Mouse (Mus musculus): ENCODE results near the gene Sept6.

Gene Sept6

GRCm38 (mm10) chrX:36971156-36971555 is 20.4 kb downstream of the Sept6 start:
- no peak for DNase-seq (ENCODE audit: low read depth, low spot score)

- no peak for DNase-seq (ENCODE audit: low read depth, low spot score)
Observed at GRCm38 (mm10) chrX:36969501-36969900, 22.1 kb downstream of the Sept6 start.

- no peak for DNase-seq (ENCODE audit: low read depth, low spot score)
Observed at GRCm38 (mm10) chrX:36956674-36957073, 34.9 kb downstream of the Sept6 start.

GRCm38 (mm10) chrX:36941106-36941505 is 50.5 kb downstream of the Sept6 start:
- DNase-seq (ENCODE audit: low read depth, low spot score): no peak

- DNase-seq (ENCODE audit: low read depth, low spot score): no peak
Observed at GRCm38 (mm10) chrX:36939806-36940413, 51.7 kb downstream of the Sept6 start.

GRCm38 (mm10) chrX:36935326-36935966 is 56.1 kb downstream of the Sept6 start:
- DNase-seq (ENCODE audit: low read depth, low spot score): no peak

GRCm38 (mm10) chrX:36930574-36930973 is 61.0 kb downstream of the Sept6 start:
- DNase-seq (ENCODE audit: low read depth, low spot score): peak; percentile 27

- peak; percentile 48 for DNase-seq (ENCODE audit: low read depth, low spot score)
Observed at GRCm38 (mm10) chrX:36929694-36930093, 61.9 kb downstream of the Sept6 start.

GRCm38 (mm10) chrX:36928791-36929190 is 62.8 kb downstream of the Sept6 start:
- DNase-seq (ENCODE audit: low read depth, low spot score): no peak

- no peak for DNase-seq (ENCODE audit: low read depth, low spot score)
Observed at GRCm38 (mm10) chrX:36921346-36921745, 70.2 kb downstream of the Sept6 start.

- DNase-seq (ENCODE audit: low read depth, low spot score): no peak
Observed at GRCm38 (mm10) chrX:36917749-36918148, 73.8 kb downstream of the Sept6 start.

- DNase-seq (ENCODE audit: low read depth, low spot score): peak; percentile 45
Observed at GRCm38 (mm10) chrX:36911343-36911742, 80.3 kb downstream of the Sept6 start.

GRCm38 (mm10) chrX:36906539-36906938 is 85.1 kb downstream of the Sept6 start:
- no peak for DNase-seq (ENCODE audit: low read depth, low spot score)

- peak; percentile 93 for DNase-seq (ENCODE audit: low read depth, low spot score)
Observed at GRCm38 (mm10) chrX:36903115-36903768, 88.4 kb downstream of the Sept6 start.

- DNase-seq (ENCODE audit: low read depth, low spot score): peak; percentile 56
Observed at GRCm38 (mm10) chrX:36902321-36903114, 89.1 kb downstream of the Sept6 start, which contains the start of gene Nkrf. Nkrf (minus strand) TSS chrX:36902899.

- DNase-seq (ENCODE audit: low read depth, low spot score): no peak
Observed at GRCm38 (mm10) chrX:36901655-36902054, 89.9 kb downstream of the Sept6 start.

GRCm38 (mm10) chrX:36898931-36899330 is 92.7 kb downstream of the Sept6 start:
- peak; percentile 53 for DNase-seq (ENCODE audit: low read depth, low spot score)

- peak; percentile 24 for DNase-seq (ENCODE audit: low read depth, low spot score)
Observed at GRCm38 (mm10) chrX:36884719-36885118, 106.9 kb downstream of the Sept6 start.

- peak; percentile 41 for DNase-seq (ENCODE audit: low read depth, low spot score)
Observed at GRCm38 (mm10) chrX:36874704-36875128, 116.9 kb downstream of the Sept6 start.

- peak; percentile 90 for DNase-seq (ENCODE audit: low read depth, low spot score)
Observed at GRCm38 (mm10) chrX:36874178-36874696, 117.4 kb downstream of the Sept6 start.

- no peak for DNase-seq (ENCODE audit: low read depth, low spot score)
Observed at GRCm38 (mm10) chrX:36873765-36874164, 117.8 kb downstream of the Sept6 start, which contains the start of the genes Ube2a and C330007P06Rik. Ube2a (plus strand) TSS chrX:36873900. C330007P06Rik (minus strand) TSS chrX:36874111.

GRCm38 (mm10) chrX:36870372-36870771 is 121.2 kb downstream of the Sept6 start:
- DNase-seq (ENCODE audit: low read depth, low spot score): no peak

Measured in A20 (cell line).